Comparison of ENCODE assay signal across 27 mouse cellular contexts in the genomic region with DNA sequence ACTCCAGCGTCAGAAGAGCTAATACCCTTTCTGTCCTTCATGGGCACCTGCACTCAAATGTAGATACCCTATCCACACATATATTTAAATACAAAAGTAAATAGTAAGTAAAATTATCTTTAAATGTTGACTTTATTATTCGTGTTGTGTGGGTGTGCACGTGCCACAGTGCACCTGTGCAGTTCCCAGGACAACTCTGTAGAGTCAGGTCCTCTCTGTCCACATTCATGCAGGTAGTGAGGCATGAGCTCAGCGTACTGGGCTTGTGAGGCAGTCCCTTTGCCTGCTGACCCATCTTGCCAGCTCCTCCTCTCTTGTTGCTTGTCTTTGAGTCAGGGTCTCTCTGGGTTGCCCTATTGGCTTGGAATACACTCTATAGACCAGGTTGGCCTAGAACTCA. TPM values are rescaled to one million over a fixed set of nuclear protein-coding genes. Genes with fewer than 3 reads are reported as not detected.
DNase-seq lines count a peak whose midpoint lies in the region; ATAC-seq and TF ChIP-seq lines count a peak whose summit lies in the region.
"Had no signal": no experiment of that assay in that cellular context is flagged by ENCODE, and none has a peak within 500 bp of the region (broad histone marks: within the 10 kb centered on the region; RNA-seq: fewer than 3 reads in every experiment).

No protein-coding gene starts in this region.

- H3K27me3 ChIP-seq in intestine, embryonic 15.5 days (replicated peaks) = no peaks in the 10 kb centered on the region
- no peaks in the 10 kb centered on the region for H3K27me3 ChIP-seq in intestine, postnatal 0 days (replicated peaks; ENCODE audit: control insufficient read depth, insufficient read depth, low read length)
- H3K27me3 ChIP-seq in intestine, embryonic 16.5 days (replicated peaks; ENCODE audit: control insufficient read depth, insufficient read depth, low read length) = no peaks in the 10 kb centered on the region
- H3K27me3 ChIP-seq: embryonic facial prominence, embryonic 12.5 days; forebrain, embryonic 13.5 days; forebrain, embryonic 15.5 days; Patski had no signal

- no peaks in the 10 kb centered on the region for H3K4me1 ChIP-seq in intestine, embryonic 15.5 days (replicated peaks)
- H3K4me1 ChIP-seq in intestine, postnatal 0 days (replicated peaks; ENCODE audit: control insufficient read depth, insufficient read depth, low read length) = no peaks in the 10 kb centered on the region
- H3K4me1 ChIP-seq in intestine, embryonic 16.5 days (ENCODE audit: control insufficient read depth, insufficient read depth, low read length) = no peaks in the 10 kb centered on the region
- H3K4me1 ChIP-seq: embryonic facial prominence, embryonic 10.5 days; embryonic facial prominence, embryonic 12.5 days; forebrain, embryonic 13.5 days; forebrain, embryonic 15.5 days had no signal

- no peak overlapping the region for H3K9ac ChIP-seq in intestine, embryonic 15.5 days
- no peak overlapping the region for H3K9ac ChIP-seq in intestine, postnatal 0 days (ENCODE audit: low read depth, low read length)
- H3K9ac ChIP-seq in intestine, embryonic 16.5 days (ENCODE audit: low read depth, low read length) = no peak overlapping the region
- H3K9ac ChIP-seq: embryonic facial prominence, embryonic 12.5 days; forebrain, embryonic 13.5 days; forebrain, embryonic 15.5 days had no signal

- WGBS in intestine, embryonic 15.5 days = 76% methylated on average over 4 of the region's 4 CpGs
- WGBS in intestine, postnatal 0 days = 75% methylated on average over 4 of the region's 4 CpGs
- WGBS in intestine, embryonic 16.5 days = 78% methylated on average over 4 of the region's 4 CpGs

- no peak overlapping the region for H3K27ac ChIP-seq in intestine, embryonic 15.5 days
- no peak overlapping the region for H3K27ac ChIP-seq in intestine, postnatal 0 days (ENCODE audit: low read depth, low read length)
- no peak overlapping the region for H3K27ac ChIP-seq in intestine, embryonic 16.5 days (ENCODE audit: low read length)
- H3K27ac ChIP-seq: embryonic facial prominence, embryonic 10.5 days; embryonic facial prominence, embryonic 12.5 days; forebrain, embryonic 13.5 days; forebrain, embryonic 15.5 days had no signal

- ATAC-seq in intestine, embryonic 15.5 days = 0 out of 2 replicates have a peak, but pooled peaks have one; percentile 43
- no peak for ATAC-seq in intestine, postnatal 0 days
- ATAC-seq in intestine, embryonic 16.5 days = peak; percentile 38; the same call in 1 of the 2 replicates
- ATAC-seq: activated CD4-positive, CD25-positive, alpha-beta regulatory T cell, adult 4 months; CD4-positive, CD25-positive, alpha-beta regulatory T cell, adult 4 months; forebrain, embryonic 13.5 days; forebrain, embryonic 15.5 days; Patski had no signal

- no peaks in the 10 kb centered on the region for H3K9me3 ChIP-seq in intestine, embryonic 15.5 days
- H3K9me3 ChIP-seq in intestine, postnatal 0 days (ENCODE audit: control insufficient read depth) = no peaks in the 10 kb centered on the region
- no peaks in the 10 kb centered on the region for H3K9me3 ChIP-seq in intestine, embryonic 16.5 days (ENCODE audit: control insufficient read depth, low read length)
- H3K9me3 ChIP-seq: embryonic facial prominence, embryonic 10.5 days; embryonic facial prominence, embryonic 12.5 days; forebrain, embryonic 13.5 days; forebrain, embryonic 15.5 days; G1E had no signal

- intact Hi-C loops in left cerebral cortex, postnatal 10 days (cut with DNase I) = no loop called here

- H3K36me3 ChIP-seq in intestine, embryonic 15.5 days = no peaks in the 10 kb centered on the region
- H3K36me3 ChIP-seq in intestine, postnatal 0 days (ENCODE audit: control insufficient read depth, insufficient read depth) = no peaks in the 10 kb centered on the region
- H3K36me3 ChIP-seq in intestine, embryonic 16.5 days (ENCODE audit: control insufficient read depth, insufficient read depth, low read length) = no peaks in the 10 kb centered on the region
- H3K36me3 ChIP-seq: embryonic facial prominence, embryonic 10.5 days; embryonic facial prominence, embryonic 12.5 days; forebrain, embryonic 15.5 days; G1E had no signal

- TF ChIP-seq CTCF in intestine, postnatal 0 days (IDR thresholded peaks at IDR 0.05; ENCODE audit: low read depth) = no peak

- peak; percentile 40 for DNase-seq in A20 (ENCODE audit: low read depth, low spot score)
- no peak for DNase-seq in left cerebral cortex, postnatal 10 days (ENCODE audit: extremely low spot score in 1 of 2, low spot score in 2 of 2)
- DNase-seq in left cerebral cortex, adult 11 months (ENCODE audit: low spot score) = no peak
- DNase-seq: adrenal gland, adult 8-10 months; adrenal gland, postnatal 14 days; adrenal gland, postnatal 36 days; B cell, adult 2 months; cerebellum, adult 11-12 months; cerebellum, adult 2 months; cerebellum, adult 9-10 months; cerebellum, postnatal 10 days; cerebellum, postnatal 25 days had no signal

- H3K4me3 ChIP-seq in intestine, embryonic 15.5 days (replicated peaks) = no peak overlapping the region
- H3K4me3 ChIP-seq in intestine, postnatal 0 days (ENCODE audit: low read depth, low read length) = no peak overlapping the region
- H3K4me3 ChIP-seq in intestine, embryonic 16.5 days (ENCODE audit: low read length) = no peak overlapping the region
- H3K4me3 ChIP-seq: embryonic facial prominence, embryonic 10.5 days; embryonic facial prominence, embryonic 12.5 days; forebrain, embryonic 13.5 days; forebrain, embryonic 15.5 days had no signal

- no peak overlapping the region for H3K4me2 ChIP-seq in intestine, embryonic 15.5 days (replicated peaks)
- H3K4me2 ChIP-seq in intestine, postnatal 0 days (replicated peaks; ENCODE audit: low read depth) = no peak overlapping the region
- H3K4me2 ChIP-seq in intestine, embryonic 16.5 days (ENCODE audit: low read depth, low read length) = no peak overlapping the region
- H3K4me2 ChIP-seq: embryonic facial prominence, embryonic 12.5 days; forebrain, embryonic 13.5 days; forebrain, embryonic 15.5 days had no signal

RNA-seq across cellular contexts. Expression of gene Klk6, which starts 3.4 kb away (rescaled TPM):
- polyA plus RNA-seq in intestine, embryonic 15.5 days (2015; fragmentation: Nextera tagmentation; extraction: Ambion mirVana) = not detected in 2 replicates
- not detected in 2 replicates for polyA plus RNA-seq in intestine, postnatal 0 days (2015; fragmentation: Nextera tagmentation; extraction: Ambion mirVana)
- polyA plus RNA-seq in intestine, embryonic 16.5 days (2015; fragmentation: Nextera tagmentation; extraction: Ambion mirVana) = 0.10 TPM in 1 of 2 replicates, not detected in the other
- not detected for total RNA-seq in left cerebral cortex, postnatal 10 days (2021)
- total RNA-seq: adrenal gland, adult 18-20 months; adrenal gland, adult 8-10 months; adrenal gland, postnatal 14 days; adrenal gland, postnatal 36 days; CH12.LX had no signal
- polyA plus RNA-seq: activated CD4-positive, CD25-positive, alpha-beta regulatory T cell, adult 4 months; CD4-positive, CD25-positive, alpha-beta regulatory T cell, adult 4 months; embryonic facial prominence, embryonic 10.5 days; forebrain, embryonic 11.5 days; forebrain, embryonic 13.5 days; forebrain, embryonic 15.5 days; G1E; Patski had no signal

RNA-seq across cellular contexts. Expression of gene Klk5, which starts 14.1 kb away (rescaled TPM):
- not detected in 2 replicates for polyA plus RNA-seq in intestine, embryonic 15.5 days (2015; fragmentation: Nextera tagmentation; extraction: Ambion mirVana)
- not detected in 2 replicates for polyA plus RNA-seq in intestine, postnatal 0 days (2015; fragmentation: Nextera tagmentation; extraction: Ambion mirVana)
- not detected in 2 replicates for polyA plus RNA-seq in intestine, embryonic 16.5 days (2015; fragmentation: Nextera tagmentation; extraction: Ambion mirVana)
- total RNA-seq in left cerebral cortex, postnatal 10 days (2021) = not detected
- total RNA-seq: adrenal gland, adult 18-20 months; adrenal gland, adult 8-10 months; adrenal gland, postnatal 14 days; adrenal gland, postnatal 36 days; CH12.LX had no signal
- polyA plus RNA-seq: activated CD4-positive, CD25-positive, alpha-beta regulatory T cell, adult 4 months; CD4-positive, CD25-positive, alpha-beta regulatory T cell, adult 4 months; cerebellum, adult 2 months; cortical plate, adult 2 months; embryonic facial prominence, embryonic 10.5 days; embryonic facial prominence, embryonic 12.5 days; forebrain, embryonic 13.5 days; forebrain, embryonic 15.5 days; G1E; Patski had no signal

RNA-seq across cellular contexts. Expression of gene Klk7, which starts 16.6 kb away (rescaled TPM):
- polyA plus RNA-seq in intestine, embryonic 15.5 days (2015; fragmentation: Nextera tagmentation; extraction: Ambion mirVana) = not detected in 2 replicates
- polyA plus RNA-seq in intestine, postnatal 0 days (2015; fragmentation: Nextera tagmentation; extraction: Ambion mirVana) = not detected in 2 replicates
- polyA plus RNA-seq in intestine, embryonic 16.5 days (2015; fragmentation: Nextera tagmentation; extraction: Ambion mirVana) = not detected in 2 replicates
- total RNA-seq in left cerebral cortex, postnatal 10 days (2021) = not detected
- total RNA-seq: adrenal gland, adult 18-20 months; adrenal gland, adult 8-10 months; adrenal gland, postnatal 14 days; adrenal gland, postnatal 36 days; CH12.LX had no signal
- polyA plus RNA-seq: activated CD4-positive, CD25-positive, alpha-beta regulatory T cell, adult 4 months; cerebellum, adult 2 months; cortical plate, adult 2 months; embryonic facial prominence, embryonic 10.5 days; embryonic facial prominence, embryonic 12.5 days; forebrain, embryonic 11.5 days; forebrain, embryonic 13.5 days; forebrain, embryonic 15.5 days; G1E; Patski had no signal

RNA-seq across cellular contexts. Expression of gene Klk8, which starts 30.3 kb away (rescaled TPM):
- polyA plus RNA-seq in intestine, embryonic 15.5 days (2015; fragmentation: Nextera tagmentation; extraction: Ambion mirVana) = 14.5 and 15.1 TPM in 2 replicates
- 3.0 and 3.5 TPM in 2 replicates for polyA plus RNA-seq in intestine, postnatal 0 days (2015; fragmentation: Nextera tagmentation; extraction: Ambion mirVana)
- polyA plus RNA-seq in intestine, embryonic 16.5 days (2015; fragmentation: Nextera tagmentation; extraction: Ambion mirVana) = 9.4 and 12.9 TPM in 2 replicates
- 1 to 10 TPM; 6.7 to 6.9 TPM for total RNA-seq in left cerebral cortex, postnatal 10 days (2021)
- total RNA-seq: G1E had no signal
- polyA plus RNA-seq: G1E, Patski had no signal

RNA-seq across cellular contexts. Expression of gene Klk9, which starts 36.0 kb away (rescaled TPM):
- not detected in 2 replicates for polyA plus RNA-seq in intestine, embryonic 15.5 days (2015; fragmentation: Nextera tagmentation; extraction: Ambion mirVana)
- polyA plus RNA-seq in intestine, postnatal 0 days (2015; fragmentation: Nextera tagmentation; extraction: Ambion mirVana) = not detected in 2 replicates
- polyA plus RNA-seq in intestine, embryonic 16.5 days (2015; fragmentation: Nextera tagmentation; extraction: Ambion mirVana) = 0.15 TPM in 1 of 2 replicates, not detected in the other
- not detected for total RNA-seq in left cerebral cortex, postnatal 10 days (2021)
- total RNA-seq: adrenal gland, adult 18-20 months; adrenal gland, adult 8-10 months; adrenal gland, postnatal 14 days; adrenal gland, postnatal 36 days; G1E had no signal
- polyA plus RNA-seq: activated CD4-positive, CD25-positive, alpha-beta regulatory T cell, adult 4 months; CD4-positive, CD25-positive, alpha-beta regulatory T cell, adult 4 months; cortical plate, adult 2 months; forebrain, embryonic 11.5 days; forebrain, embryonic 13.5 days; forebrain, embryonic 15.5 days; G1E; Patski had no signal
